Mouse (Mus musculus) embryonic stem cell, embryonic (primary cell): ENCODE results near the gene Aldh3b3.

Experiments used
- CTCF ChIA-PET, 4 experiments: fragments of 300-600 bp in 2 of 4; fragments of 350-600 bp in 2 of 4; sonication (Branson Sonifier 250); formaldehyde crosslinking; loops; one replicate each; lab custom pipeline; 2022; ENCODE audit warnings: inconsistent platforms in 2 of 4; lab: Charles Lee
- POLR2A ChIA-PET, 4 experiments: fragments of 300-600 bp in 2 of 4; fragments of 350-600 bp in 2 of 4; sonication (Branson Sonifier 250); formaldehyde crosslinking; loops; one replicate each; lab custom pipeline; 2022; ENCODE audit warnings: antibody characterized with exemption in 4 of 4, inconsistent platforms in 1 of 4; lab: Charles Lee

Aldh3b3 gene

GRCm38 (mm10) chr19:3975866-3976265 lies 17.4 kb downstream of the Aldh3b3 start:
- ChIA-PET POLR2A (interaction anchor here in 2 of 4 experiments (0.6 to 1.7 kb wide), 2 partner anchors 9 to 10 kb away, joined by 4 to 6 read pairs; no protein-coding TSS in a partner anchor), CTCF (interaction anchor here in 3 of 4 experiments (0.7 to 1.5 kb wide), 6 partner anchors 13 to 257 kb away, joined by 3 to 7 read pairs (median 4); no protein-coding TSS in a partner anchor)

- CTCF ChIA-PET, result interaction anchor here (0.5 to 3.9 kb wide), 135 partner anchors 8 to 1908 kb away, joined by 3 to 42 read pairs (median 5); partner anchors contain the start of genes Tbx10 (in 4 of the 4), Aldh3b2 (in 3 of the 4), Gm49405 (in 3 of the 4) and Nudt8 (in 3 of the 4)
- POLR2A ChIA-PET, result interaction anchor here (0.5 to 2.3 kb wide), 32 partner anchors 8 to 213 kb away, joined by 3 to 15 read pairs (median 3); partner anchors contain the start of genes Gm49405 (in 2 of the 4), Gstp2 (in 2 of the 4), Ndufs8 (in 2 of the 4) and Ndufv1 (in 2 of the 4)
Observed at GRCm38 (mm10) chr19:3980309-3980708, 21.9 kb downstream of the Aldh3b3 start.

GRCm38 (mm10) chr19:3980917-3981316 lies 22.5 kb downstream of the Aldh3b3 start:
- ChIA-PET CTCF (interaction anchor here (0.5 to 3.9 kb wide), 129 partner anchors 8 to 1456 kb away, joined by 3 to 42 read pairs (median 5); partner anchors contain the start of genes Tbx10 (in 4 of the 4), Aldh3b2 (in 3 of the 4), Gm49405 (in 3 of the 4) and Nudt8 (in 3 of the 4)), POLR2A (interaction anchor here (0.6 to 2.3 kb wide), 29 partner anchors 9 to 214 kb away, joined by 3 to 15 read pairs (median 3); partner anchors contain the start of genes Gm49405 (in 3 of the 4), Nudt8 (in 3 of the 4), Gstp2 (in 2 of the 4) and Ndufv1 (in 2 of the 4))

GRCm38 (mm10) chr19:3983527-3984200 lies 25.2 kb downstream of the Aldh3b3 start:
- POLR2A ChIA-PET, result interaction anchor here in 3 of 4 experiments (0.6 to 6.9 kb wide), 11 partner anchors 11 to 202 kb away, joined by 3 to 95 read pairs (median 9); partner anchors contain the start of genes Gm49405 (in 2 of the 3), Nudt8 (in 2 of the 3), Gstp2 (in 1 of the 3) and Ndufs8 (in 1 of the 3)
- CTCF ChIA-PET, result interaction anchor here in 3 of 4 experiments (0.9 to 3.9 kb wide), 8 partner anchors 16 to 245 kb away, joined by 3 to 31 read pairs (median 4); partner anchors contain the start of genes Gm49405 (in 2 of the 3), Nudt8 (in 2 of the 3), Aldh3b3 (in 1 of the 3) and Gstp2 (in 1 of the 3)

- CTCF ChIA-PET, result interaction anchor here in 3 of 4 experiments (0.6 to 2.9 kb wide), 12 partner anchors 14 to 266 kb away, joined by 3 to 29 read pairs (median 6); partner anchors contain the start of genes Gm49405 (in 1 of the 3), Gstp2 (in 1 of the 3), Ndufv1 (in 1 of the 3) and Nudt8 (in 1 of the 3)
- POLR2A ChIA-PET, result interaction anchor here in 3 of 4 experiments (0.5 to 6.9 kb wide), 35 partner anchors 10 to 662 kb away, joined by 3 to 95 read pairs (median 5); partner anchors contain the start of genes Gm49405 (in 3 of the 3), Ndufv1 (in 3 of the 3), Nudt8 (in 3 of the 3) and 1810055G02Rik (in 1 of the 3)
Observed at GRCm38 (mm10) chr19:3985261-3985681, 26.8 kb downstream of the Aldh3b3 start.

- CTCF ChIA-PET, result interaction anchor here (0.6 to 2.9 kb wide), 16 partner anchors 9 to 267 kb away, joined by 3 to 29 read pairs (median 4); partner anchors contain the start of genes Gm49405 (in 3 of the 4), Nudt8 (in 3 of the 4) and Ndufv1 (in 2 of the 4)
- POLR2A ChIA-PET, result interaction anchor here (0.5 to 6.9 kb wide), 55 partner anchors 9 to 1037 kb away, joined by 3 to 95 read pairs (median 5); partner anchors contain the start of genes Gm49405 (in 3 of the 4), Ndufv1 (in 3 of the 4), Nudt8 (in 3 of the 4) and Gstp3 (in 2 of the 4)
Observed at GRCm38 (mm10) chr19:3986334-3986733, 27.9 kb downstream of the Aldh3b3 start, which contains the start of gene Acy3. Acy3 (plus strand) TSS chr19:3986570.

- ChIA-PET CTCF (interaction anchor here (0.6 to 2.7 kb wide), 46 partner anchors 7 to 295 kb away, joined by 3 to 37 read pairs (median 4); partner anchors contain the start of genes Gm49405 (in 3 of the 4), Ndufv1 (in 3 of the 4), Nudt8 (in 3 of the 4) and Doc2g (in 1 of the 4)), POLR2A (interaction anchor here (0.6 to 6.9 kb wide), 23 partner anchors 10 to 337 kb away, joined by 3 to 95 read pairs (median 3); partner anchors contain the start of genes Gm49405 (in 4 of the 4), Nudt8 (in 4 of the 4), Doc2g (in 2 of the 4) and Cdk2ap2 (in 1 of the 4))
Observed at GRCm38 (mm10) chr19:3988066-3988465, 29.6 kb downstream of the Aldh3b3 start.

- POLR2A ChIA-PET, result interaction anchor here (0.5 to 6.9 kb wide), 32 partner anchors 9 to 345 kb away, joined by 3 to 95 read pairs (median 4); partner anchors contain the start of genes Gm49405 (in 4 of the 4), Nudt8 (in 4 of the 4), Doc2g (in 2 of the 4) and Gstp2 (in 2 of the 4)
- CTCF ChIA-PET, result interaction anchor here (0.5 to 2.7 kb wide), 63 partner anchors 8 to 396 kb away, joined by 3 to 37 read pairs (median 4); partner anchors contain the start of genes Gm49405 (in 3 of the 4), Ndufv1 (in 3 of the 4), Nudt8 (in 3 of the 4) and Ndufs8 (in 2 of the 4)
Observed at GRCm38 (mm10) chr19:3988750-3989149, 30.3 kb downstream of the Aldh3b3 start.

- ChIA-PET POLR2A (interaction anchor here (0.6 to 1.6 kb wide), 4 partner anchors 8 to 1805 kb away, joined by 3 to 5 read pairs (median 4); partner anchors contain the start of genes Gm49405 (in 1 of the 4), Ndufv1 (in 1 of the 4) and Nudt8 (in 1 of the 4)), CTCF (interaction anchor here (1.4 to 3.0 kb wide), 4 partner anchors 9 to 10 kb away, joined by 4 to 12 read pairs (median 9); partner anchors contain the start of genes Gm49405 (in 1 of the 4) and Nudt8 (in 1 of the 4))
Observed at GRCm38 (mm10) chr19:3990804-3991203, 32.4 kb downstream of the Aldh3b3 start.

- POLR2A ChIA-PET, result interaction anchor here in 2 of 4 experiments (1.0 to 2.0 kb wide), 5 partner anchors 9 to 222 kb away, joined by 3 to 4 read pairs (median 4); partner anchors contain the start of genes Gm49405 (in 2 of the 2), Nudt8 (in 2 of the 2), AC109138.7 (in 1 of the 2) and Aldh3b1 (in 1 of the 2)
Observed at GRCm38 (mm10) chr19:3991562-3991961, 33.1 kb downstream of the Aldh3b3 start.

GRCm38 (mm10) chr19:3991966-3992365 lies 33.5 kb downstream of the Aldh3b3 start:
- POLR2A ChIA-PET, result interaction anchor here in 2 of 4 experiments (1.0 to 2.0 kb wide), 5 partner anchors 8 to 222 kb away, joined by 3 to 4 read pairs (median 4); partner anchors contain the start of genes Gm49405 (in 2 of the 2), Nudt8 (in 2 of the 2), AC109138.7 (in 1 of the 2) and Aldh3b1 (in 1 of the 2)
- CTCF ChIA-PET, result interaction anchor here (1.2 to 3.0 kb wide), 3 partner anchors 8 to 12 kb away, joined by 7 to 12 read pairs (median 8); partner anchors contain the start of genes Gm49405 (in 1 of the 4) and Nudt8 (in 1 of the 4)

More at GRCm38 (mm10) chr19:3991562-3991961, 33.1 kb downstream of the Aldh3b3 start:
- CTCF ChIA-PET, result interaction anchor here in 3 of 4 experiments (1.4 to 3.0 kb wide), 4 partner anchors 8 to 11 kb away, joined by 4 to 12 read pairs (median 8); partner anchors contain the start of genes Gm49405 (in 1 of the 3) and Nudt8 (in 1 of the 3)

- CTCF ChIA-PET, result interaction anchor here (0.6 to 3.0 kb wide), 4 partner anchors 8 to 37 kb away, joined by 4 to 12 read pairs (median 8); partner anchors contain the start of genes Gm49405 (in 1 of the 4) and Nudt8 (in 1 of the 4)
- POLR2A ChIA-PET, result interaction anchor here in 2 of 4 experiments (1.0 to 2.0 kb wide), 4 partner anchors 8 to 222 kb away, joined by 3 to 4 read pairs (median 4); partner anchors contain the start of genes AC109138.7 (in 1 of the 2), Aldh3b1 (in 1 of the 2), Clcf1 (in 1 of the 2) and Gm49405 (in 1 of the 2)
Observed at GRCm38 (mm10) chr19:3992416-3992815, 34.0 kb downstream of the Aldh3b3 start, which contains the start of gene Tbx10. Tbx10 (plus strand) TSS chr19:3992752.

GRCm38 (mm10) chr19:3994932-3995331 lies 36.5 kb downstream of the Aldh3b3 start:
- ChIA-PET POLR2A (interaction anchor here in 2 of 4 experiments (0.6 to 9.8 kb wide), 5 partner anchors 10 to 212 kb away, joined by 3 to 137 read pairs (median 7); partner anchors contain the start of genes Acy3 (in 1 of the 2) and Ndufv1 (in 1 of the 2)), CTCF (interaction anchor here in 2 of 4 experiments (0.7 to 2.3 kb wide), 3 partner anchors 14 to 449 kb away, joined by 3 to 12 read pairs (median 6); no protein-coding TSS in a partner anchor)

- POLR2A ChIA-PET, result interaction anchor here in 3 of 4 experiments (0.6 to 9.8 kb wide), 15 partner anchors 9 to 236 kb away, joined by 3 to 137 read pairs (median 3); partner anchors contain the start of genes Acy3 (in 2 of the 3), Ndufv1 (in 2 of the 3), Gstp2 (in 1 of the 3) and Pold4 (in 1 of the 3)
Observed at GRCm38 (mm10) chr19:3995505-3995904, 37.1 kb downstream of the Aldh3b3 start.

GRCm38 (mm10) chr19:3996106-3996505 lies 37.7 kb downstream of the Aldh3b3 start:
- ChIA-PET POLR2A (interaction anchor here in 3 of 4 experiments (0.7 to 9.8 kb wide), 13 partner anchors 10 to 235 kb away, joined by 3 to 137 read pairs (median 3); partner anchors contain the start of genes Acy3 (in 2 of the 3), Ndufv1 (in 2 of the 3), Gstp2 (in 1 of the 3) and Pold4 (in 1 of the 3)), CTCF (interaction anchor here (0.6 to 2.3 kb wide), 9 partner anchors 10 to 211 kb away, joined by 3 to 12 read pairs (median 5); partner anchors contain the start of genes Ndufv1 (in 2 of the 4) and Acy3 (in 1 of the 4))

More at GRCm38 (mm10) chr19:3995505-3995904, 37.1 kb downstream of the Aldh3b3 start:
- CTCF ChIA-PET, result interaction anchor here (0.6 to 2.3 kb wide), 8 partner anchors 9 to 130 kb away, joined by 3 to 12 read pairs (median 5); partner anchors contain the start of genes Ndufv1 (in 2 of the 4) and Acy3 (in 1 of the 4)
